Mouse (Mus musculus) midbrain, embryonic 11.5 days (tissue): ENCODE measurements around the gene Dmbx1. TPM values are rescaled to one million over a fixed set of nuclear protein-coding genes. Genes with fewer than 3 reads are reported as not detected.

Source experiments
- ATAC-seq: fragments of 200-750 bp; cut with Nextera tagmentation; 2 replicates; pipeline ENCODE4 v1.8.0; 2017; ENCODE audit warnings: moderate TSS enrichment, moderate library complexity; ENCODE audit not compliant: low FRiP score
- DNase-seq: peaks from one replicate; pipeline ENCODE4 v3.0.0; 2015; ENCODE audit warnings: low spot score; ENCODE audit errors: missing footprints
- H3K27ac ChIP-seq: fragments of 300-500 bp; sonication (generic); 2 replicates; pipeline ENCODE4 v1.5.1; 2014; ENCODE audit warnings: low read depth, low read length
- H3K27me3 ChIP-seq: fragments of 300-500 bp; sonication (generic); 2 replicates; pipeline ENCODE4 v1.6.1; 2014; ENCODE audit warnings: mild to moderate bottlenecking, low read length, moderate library complexity, mixed read lengths; ENCODE audit not compliant: control insufficient read depth, insufficient read depth
- H3K36me3 ChIP-seq: fragments of 300-500 bp; sonication (generic); 2 replicates; pipeline ENCODE4 v1.6.1; 2014; ENCODE audit warnings: mild to moderate bottlenecking, low read length, moderate library complexity, mixed read lengths; ENCODE audit not compliant: control insufficient read depth, insufficient read depth
- H3K4me1 ChIP-seq: fragments of 300-500 bp; sonication (generic); 2 replicates; pipeline ENCODE4 v1.6.1; 2014; ENCODE audit warnings: low read length; ENCODE audit not compliant: control insufficient read depth, insufficient read depth
- H3K4me2 ChIP-seq: fragments of 300-500 bp; sonication (generic); 2 replicates; pipeline ENCODE4 v1.6.1; 2014; ENCODE audit warnings: mild to moderate bottlenecking, moderate library complexity
- H3K4me3 ChIP-seq: fragments of 300-500 bp; sonication (generic); 2 replicates; pipeline ENCODE4 v1.5.1; 2014; ENCODE audit warnings: low read depth, low read length
- H3K9ac ChIP-seq: fragments of 300-500 bp; sonication (generic); 2 replicates; pipeline ENCODE4 v1.6.1; 2014; ENCODE audit warnings: low read length
- H3K9me3 ChIP-seq: fragments of 300-500 bp; sonication (generic); 2 replicates; pipeline ENCODE4 v1.6.1; 2016; ENCODE audit warnings: low read length; ENCODE audit not compliant: control insufficient read depth
- WGBS: fragments of 180-500 bp; shearing (Covaris S2); extraction: QIAGEN DNeasy Blood & Tissue Kit; methylation state at CpG from one replicate; pipeline ENCODE4 v1.1.7; 2014; 5-methylcytosine and 5-hydroxymethylcytosine counted together
- polyA plus RNA-seq: library from polyadenylated mRNA; unstranded; fragments of >200 nt; fragmentation: Nextera tagmentation; extraction: Ambion mirVana; gene quantifications from 2 replicates; pipeline ENCODE4 v1.2.1, GENCODE M21; 2014

The Dmbx1 gene
- polyA plus RNA-seq, 1 experiment from 2014 or later: 15.9 TPM

GRCm38 (mm10) chr4:115884022-115884421 is 55.7 kb downstream of the Dmbx1 start, which contains the start of gene Kncn:
Kncn (plus strand) TSS chr4:115884400.
- peaks cover 31% of the 10 kb centered on the region for H3K4me1 ChIP-seq
- no peaks in the 10 kb centered on the region for H3K36me3 ChIP-seq
- H3K27me3 ChIP-seq: peaks cover 2% of the 10 kb centered on the region; the same call in 1 of the 2 replicates

GRCm38 (mm10) chr4:115882195-115882594 is 57.5 kb downstream of the Dmbx1 start:
- Histone ChIP-seq H3K27ac (no peak overlapping the region), H3K4me3 (no peak overlapping the region), H3K9me3 (no peaks in the 10 kb centered on the region), H3K36me3 (no peaks in the 10 kb centered on the region), H3K4me1 (peaks cover 50% of the 10 kb centered on the region), H3K9ac (no peak overlapping the region), H3K4me2 (no peak overlapping the region), H3K27me3 (no peaks in the 10 kb centered on the region)
- ATAC-seq: no peak
- no peak for DNase-seq
- WGBS: 66% methylated on average over 4 of the region's 4 CpGs

More at GRCm38 (mm10) chr4:115884022-115884421, 55.7 kb downstream of the Dmbx1 start, which contains the start of gene Kncn:
- Histone ChIP-seq H3K9me3 (no peaks in the 10 kb centered on the region), H3K9ac (no peak within 1 kb of the TSS), H3K4me3 (no peak within 1 kb of the TSS), H3K4me2 (no peak within 1 kb of the TSS), H3K27ac (no peak within 1 kb of the TSS)
- WGBS: 72% methylated on average over 6 of the region's 6 CpGs
- ATAC-seq: no peak
- no peak for DNase-seq

GRCm38 (mm10) chr4:115881183-115881582 is 58.5 kb downstream of the Dmbx1 start:
- WGBS: 0% methylated on average over 1 of the region's 1 CpGs
- H3K36me3 ChIP-seq: peaks cover 2% of the 10 kb centered on the region; the same call in 1 of the 2 replicates
- H3K9me3 ChIP-seq: no peaks in the 10 kb centered on the region
- H3K9ac ChIP-seq: no peak overlapping the region
- DNase-seq (peak; percentile 95), ATAC-seq (peak; percentile 73)
- peaks cover 55% of the 10 kb centered on the region for H3K4me1 ChIP-seq
- H3K4me2 ChIP-seq: peak overlapping the region; percentile 5; the same call in 1 of the 2 replicates
- no peak overlapping the region for H3K4me3 ChIP-seq
- no peaks in the 10 kb centered on the region for H3K27me3 ChIP-seq
- peak overlapping the region; percentile 32; the same call in 1 of the 2 replicates for H3K27ac ChIP-seq

- ATAC-seq (no peak), DNase-seq (peak; percentile 87)
- Histone ChIP-seq H3K9me3 (no peaks in the 10 kb centered on the region), H3K4me1 (peaks cover 55% of the 10 kb centered on the region), H3K27ac (peak overlapping the region; percentile 89), H3K36me3 (peaks cover 4% of the 10 kb centered on the region; the same call in 1 of the 2 replicates), H3K4me3 (no peak overlapping the region), H3K27me3 (no peaks in the 10 kb centered on the region), H3K9ac (peak overlapping the region; percentile 57; the same call in 1 of the 2 replicates), H3K4me2 (peak overlapping the region; percentile 38; the same call in 1 of the 2 replicates)
- 21% methylated on average over 9 of the region's 9 CpGs for WGBS
Observed at GRCm38 (mm10) chr4:115878828-115879227, 60.9 kb downstream of the Dmbx1 start.

GRCm38 (mm10) chr4:115878216-115878678 is 61.5 kb downstream of the Dmbx1 start:
- H3K27ac ChIP-seq: peak overlapping the region; percentile 89
- peaks cover 55% of the 10 kb centered on the region for H3K4me1 ChIP-seq
- H3K4me3 ChIP-seq: no peak overlapping the region
- H3K9ac ChIP-seq: peak overlapping the region; percentile 57
- peak; percentile 81 for ATAC-seq
- H3K4me2 ChIP-seq: peak overlapping the region; percentile 38
- peak; percentile 97 for DNase-seq
- no peaks in the 10 kb centered on the region for H3K9me3 ChIP-seq
- WGBS: 1% methylated on average over 11 of the region's 11 CpGs
- peaks cover 4% of the 10 kb centered on the region; the same call in 1 of the 2 replicates for H3K36me3 ChIP-seq
- H3K27me3 ChIP-seq: no peaks in the 10 kb centered on the region

- Histone ChIP-seq H3K4me2 (no peak overlapping the region), H3K36me3 (peaks cover 4% of the 10 kb centered on the region; the same call in 1 of the 2 replicates), H3K27me3 (no peaks in the 10 kb centered on the region), H3K9ac (no peak overlapping the region), H3K4me1 (peaks cover 27% of the 10 kb centered on the region), H3K9me3 (no peaks in the 10 kb centered on the region), H3K27ac (no peak overlapping the region), H3K4me3 (no peak overlapping the region)
- WGBS: 76% methylated on average over 3 of the region's 3 CpGs
- DNase-seq (no peak), ATAC-seq (no peak)
Observed at GRCm38 (mm10) chr4:115873231-115873630, 66.5 kb downstream of the Dmbx1 start.

- DNase-seq: peak; percentile 90
- 13% methylated on average over 16 of the region's 16 CpGs for WGBS
- ATAC-seq: peak; percentile 69
Observed at GRCm38 (mm10) chr4:115869512-115870210, 70.1 kb downstream of the Dmbx1 start.

More at GRCm38 (mm10) chr4:115869512-115870210, 70.1 kb downstream of the Dmbx1 start:
- H3K4me1 ChIP-seq: peaks cover 12% of the 10 kb centered on the region
- 0 out of 2 replicates have a peak overlapping the region, but pooled peaks have one; percentile 3 for H3K4me2 ChIP-seq
- no peaks in the 10 kb centered on the region for H3K36me3 ChIP-seq
- no peaks in the 10 kb centered on the region for H3K27me3 ChIP-seq
- peak overlapping the region; percentile 30; the same call in 1 of the 2 replicates for H3K27ac ChIP-seq
- H3K9ac ChIP-seq: peak overlapping the region; percentile 36; the same call in 1 of the 2 replicates
- H3K9me3 ChIP-seq: no peaks in the 10 kb centered on the region
- H3K4me3 ChIP-seq: no peak overlapping the region
